Mouse (Mus musculus) midbrain, embryonic 11.5 days (tissue): ENCODE measurements around the gene Abce1. TPM values are rescaled to one million over a fixed set of nuclear protein-coding genes. Genes with fewer than 3 reads are reported as not detected.
A peak's percentile ranks its signal among the peaks of the same experiment; 100 is the strongest.

Experiments
- ATAC-seq: fragments of 200-750 bp; cut with Nextera tagmentation; 2 replicates; pipeline ENCODE4 v1.8.0; 2017; ENCODE audit warnings: moderate TSS enrichment, moderate library complexity; ENCODE audit not compliant: low FRiP score
- DNase-seq: peaks from one replicate; pipeline ENCODE4 v3.0.0; 2015; ENCODE audit warnings: low spot score; ENCODE audit errors: missing footprints
- H3K27ac ChIP-seq: fragments of 300-500 bp; sonication (generic); 2 replicates; pipeline ENCODE4 v1.5.1; 2014; ENCODE audit warnings: low read depth, low read length
- H3K27me3 ChIP-seq: fragments of 300-500 bp; sonication (generic); 2 replicates; pipeline ENCODE4 v1.6.1; 2014; ENCODE audit warnings: mild to moderate bottlenecking, low read length, moderate library complexity, mixed read lengths; ENCODE audit not compliant: control insufficient read depth, insufficient read depth
- H3K36me3 ChIP-seq: fragments of 300-500 bp; sonication (generic); 2 replicates; pipeline ENCODE4 v1.6.1; 2014; ENCODE audit warnings: mild to moderate bottlenecking, low read length, moderate library complexity, mixed read lengths; ENCODE audit not compliant: control insufficient read depth, insufficient read depth
- H3K4me1 ChIP-seq: fragments of 300-500 bp; sonication (generic); 2 replicates; pipeline ENCODE4 v1.6.1; 2014; ENCODE audit warnings: low read length; ENCODE audit not compliant: control insufficient read depth, insufficient read depth
- H3K4me2 ChIP-seq: fragments of 300-500 bp; sonication (generic); 2 replicates; pipeline ENCODE4 v1.6.1; 2014; ENCODE audit warnings: mild to moderate bottlenecking, moderate library complexity
- H3K4me3 ChIP-seq: fragments of 300-500 bp; sonication (generic); 2 replicates; pipeline ENCODE4 v1.5.1; 2014; ENCODE audit warnings: low read depth, low read length
- H3K9ac ChIP-seq: fragments of 300-500 bp; sonication (generic); 2 replicates; pipeline ENCODE4 v1.6.1; 2014; ENCODE audit warnings: low read length
- H3K9me3 ChIP-seq: fragments of 300-500 bp; sonication (generic); 2 replicates; pipeline ENCODE4 v1.6.1; 2016; ENCODE audit warnings: low read length; ENCODE audit not compliant: control insufficient read depth
- WGBS: fragments of 180-500 bp; shearing (Covaris S2); extraction: QIAGEN DNeasy Blood & Tissue Kit; methylation state at CpG from one replicate; pipeline ENCODE4 v1.1.7; 2014; 5-methylcytosine and 5-hydroxymethylcytosine counted together
- polyA plus RNA-seq: library from polyadenylated mRNA; unstranded; fragments of >200 nt; fragmentation: Nextera tagmentation; extraction: Ambion mirVana; gene quantifications from 2 replicates; pipeline ENCODE4 v1.2.1, GENCODE M21; 2014

Gene Abce1
- 139 and 160 TPM in 2 replicates for polyA plus RNA-seq

GRCm38 (mm10) chr8:79711064-79711961 lies at the start of gene Abce1, which contains the start of gene Anapc10:
Abce1 (minus strand) TSS chr8:79711740.
Anapc10 (plus strand) TSS chr8:79711820.
- ATAC-seq (peak; percentile 97), DNase-seq (peak; percentile 100)
- Histone ChIP-seq H3K4me2 (peak within 1 kb of the TSS; percentile 77), H3K9ac (peak within 1 kb of the TSS; percentile 76), H3K4me3 (peak within 1 kb of the TSS; percentile 67), H3K9me3 (no peaks in the 10 kb centered on the region), H3K27ac (peak within 1 kb of the TSS; percentile 50; the same call in 1 of the 2 replicates), H3K27me3 (no peaks in the 10 kb centered on the region), H3K36me3 (peaks cover 2% of the 10 kb centered on the region), H3K4me1 (peaks cover 5% of the 10 kb centered on the region; the same call in 1 of the 2 replicates)
- under 1% methylated on average over 72 of the region's 73 CpGs for WGBS

GRCm38 (mm10) chr8:79750305-79750704 lies 38.8 kb upstream of the Abce1 start:
- H3K27ac ChIP-seq = no peak overlapping the region
- WGBS = 89% methylated on average over 2 of the region's 2 CpGs
- H3K27me3 ChIP-seq = no peaks in the 10 kb centered on the region
- no peaks in the 10 kb centered on the region for H3K36me3 ChIP-seq
- H3K4me1 ChIP-seq = no peaks in the 10 kb centered on the region
- no peak for ATAC-seq
- no peaks in the 10 kb centered on the region for H3K9me3 ChIP-seq
- no peak overlapping the region for H3K4me3 ChIP-seq
- no peak for DNase-seq
- no peak overlapping the region for H3K4me2 ChIP-seq
- H3K9ac ChIP-seq = no peak overlapping the region

- DNase-seq (no peak), ATAC-seq (no peak)
- Histone ChIP-seq H3K27me3 (no peaks in the 10 kb centered on the region), H3K4me1 (no peaks in the 10 kb centered on the region), H3K27ac (no peak overlapping the region), H3K4me3 (no peak overlapping the region), H3K4me2 (no peak overlapping the region), H3K36me3 (no peaks in the 10 kb centered on the region), H3K9me3 (no peaks in the 10 kb centered on the region), H3K9ac (no peak overlapping the region)
- WGBS = 69% methylated on average over 4 of the region's 4 CpGs
These were observed 37.1 kb upstream of the Abce1 start for GRCm38 (mm10) chr8:79748591-79748990.

GRCm38 (mm10) chr8:79748171-79748570 lies 36.6 kb upstream of the Abce1 start:
- 46% methylated on average over 2 of the region's 2 CpGs for WGBS

GRCm38 (mm10) chr8:79734304-79734703 lies 22.8 kb upstream of the Abce1 start:
- no peak overlapping the region for H3K4me2 ChIP-seq
- no peak overlapping the region for H3K4me3 ChIP-seq
- peak; percentile 94 for DNase-seq
- 26% methylated on average over 2 of the region's 2 CpGs for WGBS
- H3K9ac ChIP-seq = no peak overlapping the region
- H3K9me3 ChIP-seq = no peaks in the 10 kb centered on the region
- ATAC-seq = no peak
- no peaks in the 10 kb centered on the region for H3K36me3 ChIP-seq
- no peaks in the 10 kb centered on the region for H3K27me3 ChIP-seq
- no peak overlapping the region for H3K27ac ChIP-seq
- no peaks in the 10 kb centered on the region for H3K4me1 ChIP-seq

More at GRCm38 (mm10) chr8:79748171-79748570, 36.6 kb upstream of the Abce1 start:
- Histone ChIP-seq H3K27me3 (no peaks in the 10 kb centered on the region), H3K27ac (no peak overlapping the region), H3K4me2 (no peak overlapping the region), H3K36me3 (no peaks in the 10 kb centered on the region), H3K9me3 (no peaks in the 10 kb centered on the region), H3K4me1 (no peaks in the 10 kb centered on the region), H3K9ac (no peak overlapping the region), H3K4me3 (no peak overlapping the region)
- ATAC-seq (no peak), DNase-seq (no peak)

GRCm38 (mm10) chr8:79727900-79728299 lies 16.4 kb upstream of the Abce1 start:
- DNase-seq (no peak), ATAC-seq (no peak)
- no peaks in the 10 kb centered on the region for H3K4me1 ChIP-seq
- no peak overlapping the region for H3K9ac ChIP-seq
- H3K9me3 ChIP-seq = no peaks in the 10 kb centered on the region
- H3K4me3 ChIP-seq = no peak overlapping the region
- H3K36me3 ChIP-seq = no peaks in the 10 kb centered on the region
- no peaks in the 10 kb centered on the region for H3K27me3 ChIP-seq
- 95% methylated on average over 1 of the region's 1 CpGs for WGBS
- no peak overlapping the region for H3K4me2 ChIP-seq
- H3K27ac ChIP-seq = no peak overlapping the region

GRCm38 (mm10) chr8:79724589-79724988 lies 13.0 kb upstream of the Abce1 start:
- DNase-seq (no peak), ATAC-seq (no peak)
- Histone ChIP-seq H3K9ac (no peak overlapping the region), H3K4me2 (no peak overlapping the region), H3K27me3 (no peaks in the 10 kb centered on the region), H3K4me1 (no peaks in the 10 kb centered on the region), H3K9me3 (no peaks in the 10 kb centered on the region), H3K27ac (no peak overlapping the region), H3K36me3 (no peaks in the 10 kb centered on the region), H3K4me3 (no peak overlapping the region)
- 63% methylated on average over 3 of the region's 3 CpGs for WGBS

GRCm38 (mm10) chr8:79723308-79723707 lies 11.8 kb upstream of the Abce1 start:
- DNase-seq = peak; percentile 57
- Histone ChIP-seq H3K9me3 (no peaks in the 10 kb centered on the region), H3K27me3 (no peaks in the 10 kb centered on the region), H3K4me3 (no peak overlapping the region), H3K4me2 (no peak overlapping the region), H3K9ac (no peak overlapping the region), H3K27ac (no peak overlapping the region), H3K36me3 (no peaks in the 10 kb centered on the region), H3K4me1 (no peaks in the 10 kb centered on the region)
- no peak for ATAC-seq

GRCm38 (mm10) chr8:79721537-79721936 lies 10.0 kb upstream of the Abce1 start:
- no peaks in the 10 kb centered on the region for H3K27me3 ChIP-seq
- H3K4me2 ChIP-seq = no peak overlapping the region
- H3K9me3 ChIP-seq = no peaks in the 10 kb centered on the region
- H3K27ac ChIP-seq = no peak overlapping the region
- no peak overlapping the region for H3K9ac ChIP-seq
- no peak for ATAC-seq
- no peak overlapping the region for H3K4me3 ChIP-seq
- no peaks in the 10 kb centered on the region for H3K36me3 ChIP-seq
- H3K4me1 ChIP-seq = no peaks in the 10 kb centered on the region
- peak; percentile 23 for DNase-seq
